ENCODE assay signal across 8 mouse cellular contexts in genomic region chr16:90220026-90220891, GRCm38 (mm10). TPM values are rescaled to one million over a fixed set of nuclear protein-coding genes. Genes with fewer than 3 reads are reported as not detected.
A peak's percentile ranks its signal among the peaks of the same experiment; 100 is the strongest.
DNase-seq lines count a peak whose midpoint lies in the region; ATAC-seq lines count a peak whose summit lies in the region.

Gene Sod1 (plus strand): TSS chr16:90220754.

- peaks cover 4% of the 10 kb centered on the region for H3K4me1 ChIP-seq in hindbrain, embryonic 11.5 days (replicated peaks; ENCODE audit: control insufficient read depth, insufficient read depth, low read length)

- H3K27me3 ChIP-seq in hindbrain, embryonic 11.5 days (ENCODE audit: control insufficient read depth, insufficient read depth, low read length), result no peaks in the 10 kb centered on the region

- ATAC-seq in hindbrain, embryonic 11.5 days (ENCODE audit: low FRiP score), result peak; percentile 98

- H3K27ac ChIP-seq in hindbrain, embryonic 11.5 days (ENCODE audit: low read depth, low read length), result peak within 1 kb of the TSS; percentile 79

- H3K4me3 ChIP-seq in hindbrain, embryonic 11.5 days (ENCODE audit: low read depth, low read length), result peak within 1 kb of the TSS; percentile 83

- H3K36me3 ChIP-seq in hindbrain, embryonic 11.5 days (ENCODE audit: control insufficient read depth, insufficient read depth, low read length), result peaks cover 3% of the 10 kb centered on the region; the same call in 1 of the 2 replicates

- H3K4me2 ChIP-seq in hindbrain, embryonic 11.5 days (replicated peaks; ENCODE audit: low read depth, low read length), result peak within 1 kb of the TSS; percentile 70

- DNase-seq in MN1 (ENCODE audit: low spot score), result peak; percentile 94
- DNase-seq in cerebellum, adult 9-10 months, result peak; percentile 93
- DNase-seq in frontal cortex, adult 2 months (ENCODE audit: extremely low spot score in 1 of 2, low spot score in 1 of 2), result peak; percentile 78 to 96
- DNase-seq in hindbrain, embryonic 11.5 days (ENCODE audit: low spot score), result peak; percentile 99
- peak; percentile 98 for DNase-seq in layer of hippocampus, postnatal 10 days (ENCODE audit: low spot score in 2 of 2)
- DNase-seq in lung, postnatal 10 days, result peak; percentile 97
- peak; percentile 99 for DNase-seq in ovary, postnatal 36 days (ENCODE audit: low spot score)
- peak; percentile 99 for DNase-seq in thymus, postnatal 25 days

- H3K9me3 ChIP-seq in hindbrain, embryonic 11.5 days (ENCODE audit: control insufficient read depth, low read length), result no peaks in the 10 kb centered on the region

- peak within 1 kb of the TSS; percentile 83 for H3K9ac ChIP-seq in hindbrain, embryonic 11.5 days (ENCODE audit: low read depth, low read length)

- 2% methylated on average over 63 of the region's 63 CpGs for WGBS in hindbrain, embryonic 11.5 days

RNA-seq across cellular contexts. Expression of gene Sod1, which starts in this region (rescaled TPM):
- polyA plus RNA-seq in frontal cortex, adult 2 months (2012; rRNA removed), result 794 and 821 TPM in 2 replicates
- polyA plus RNA-seq in hindbrain, embryonic 11.5 days (2014; fragmentation: Nextera tagmentation; extraction: Ambion mirVana), result 987 and 1,009 TPM in 2 replicates
- total RNA-seq in layer of hippocampus, postnatal 10 days (2021), result 100 to 1,000 TPM; 373 to 393 TPM

Comparison
In these comparisons a context has a peak if more than half of its experiments do, and no peak if none do; other contexts are left out.
1. Peak in every context shown above with its lines: DNase-seq, ATAC-seq, H3K4me3 ChIP-seq and H3K27ac ChIP-seq.